Mouse (Mus musculus): ENCODE results near the gene Gm28308. TPM values are rescaled to one million over a fixed set of nuclear protein-coding genes. Genes with fewer than 3 reads are reported as not detected.

Gm28308 gene
- polyA plus RNA-seq, 1 experiment from 2014 or later = not detected

DNA sequence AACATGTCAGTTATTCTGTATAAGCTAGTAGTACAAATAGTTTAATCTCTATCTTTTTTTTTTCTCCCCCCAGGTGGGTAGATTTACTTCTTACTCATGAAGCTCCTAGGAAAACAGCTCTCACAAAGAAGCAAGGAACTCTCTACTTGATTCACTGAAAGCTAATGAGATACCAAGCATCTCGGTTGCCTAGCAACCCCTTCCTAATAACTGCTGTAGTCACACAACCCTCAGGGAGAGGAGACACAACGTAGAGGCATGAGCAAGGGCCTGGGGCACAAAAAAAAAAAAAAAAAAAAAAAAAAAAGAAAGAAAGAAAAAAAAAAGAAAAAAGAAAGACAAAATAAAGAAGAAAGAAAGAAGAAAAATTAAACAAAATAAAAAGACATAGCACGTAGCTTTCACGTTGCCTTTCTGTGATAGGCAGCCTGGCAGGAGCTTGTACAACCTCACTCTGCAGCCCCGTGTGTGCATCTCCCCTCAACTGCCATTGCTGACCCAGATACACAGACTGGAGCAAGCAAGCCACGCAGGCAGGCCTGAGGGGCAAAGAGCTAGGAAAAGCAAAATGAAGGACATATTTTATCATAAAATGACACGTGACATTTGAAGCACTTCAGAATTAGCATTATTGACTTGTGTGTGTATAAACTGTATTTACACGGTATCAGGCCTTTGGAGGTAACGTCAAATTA is 75.2 kb downstream of the Gm28308 start:
- no peaks in the 10 kb centered on the region for H3K36me3 ChIP-seq (ENCODE audit: insufficient read depth, low read length)
- H3K4me1 ChIP-seq (ENCODE audit: insufficient read depth, low read length) = no peaks in the 10 kb centered on the region
- no peaks in the 10 kb centered on the region for H3K9me3 ChIP-seq (ENCODE audit: low read length)
- H3K4me3 ChIP-seq (ENCODE audit: low read length) = no peak overlapping the region
- WGBS = 66% methylated on average over 9 of the region's 9 CpGs
- no peak overlapping the region for H3K27ac ChIP-seq (ENCODE audit: low read length)
- ATAC-seq (ENCODE audit: low FRiP score, low TSS enrichment) = no peak
- H3K27me3 ChIP-seq (ENCODE audit: insufficient read depth, low read length) = no peaks in the 10 kb centered on the region
- no peak overlapping the region for H3K4me2 ChIP-seq (replicated peaks; ENCODE audit: low read depth, low read length)
- H3K9ac ChIP-seq (replicated peaks; ENCODE audit: low read length) = no peak overlapping the region

DNA sequence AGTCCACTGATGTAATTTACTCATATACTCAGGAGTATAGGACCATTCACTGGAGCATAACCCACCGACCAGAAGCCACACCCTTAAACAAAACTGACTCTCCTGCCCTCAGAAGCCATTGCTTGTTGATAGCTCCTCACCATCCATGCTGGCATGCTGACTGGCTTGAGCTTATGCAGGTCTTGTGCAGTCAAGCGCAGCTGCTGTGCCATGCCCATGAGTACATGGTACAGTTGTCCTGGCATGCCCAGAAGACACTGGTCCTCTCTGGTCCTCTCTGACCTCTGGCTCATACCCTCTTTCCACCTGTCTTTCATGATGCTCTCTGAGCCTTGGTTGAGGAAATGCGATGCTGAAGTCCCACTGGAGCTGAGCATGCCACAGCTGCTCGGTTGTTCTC is 89.5 kb downstream of the Gm28308 start:
- Histone ChIP-seq H3K9ac (replicated peaks; ENCODE audit: low read length) (no peak overlapping the region), H3K27ac (ENCODE audit: low read length) (no peak overlapping the region), H3K36me3 (ENCODE audit: insufficient read depth, low read length) (no peaks in the 10 kb centered on the region), H3K4me3 (ENCODE audit: low read length) (no peak overlapping the region), H3K9me3 (ENCODE audit: low read length) (peaks cover 8% of the 10 kb centered on the region; the same call in 1 of the 2 replicates), H3K27me3 (ENCODE audit: insufficient read depth, low read length) (0 out of 2 replicates have a peak, but pooled peaks cover 2% of the 10 kb centered on the region), H3K4me2 (replicated peaks; ENCODE audit: low read depth, low read length) (no peak overlapping the region), H3K4me1 (ENCODE audit: insufficient read depth, low read length) (peaks cover 8% of the 10 kb centered on the region; the same call in 1 of the 2 replicates)
- ATAC-seq (ENCODE audit: low FRiP score, low TSS enrichment) = no peak
- WGBS = 70% methylated on average over 4 of the region's 4 CpGs

DNA sequence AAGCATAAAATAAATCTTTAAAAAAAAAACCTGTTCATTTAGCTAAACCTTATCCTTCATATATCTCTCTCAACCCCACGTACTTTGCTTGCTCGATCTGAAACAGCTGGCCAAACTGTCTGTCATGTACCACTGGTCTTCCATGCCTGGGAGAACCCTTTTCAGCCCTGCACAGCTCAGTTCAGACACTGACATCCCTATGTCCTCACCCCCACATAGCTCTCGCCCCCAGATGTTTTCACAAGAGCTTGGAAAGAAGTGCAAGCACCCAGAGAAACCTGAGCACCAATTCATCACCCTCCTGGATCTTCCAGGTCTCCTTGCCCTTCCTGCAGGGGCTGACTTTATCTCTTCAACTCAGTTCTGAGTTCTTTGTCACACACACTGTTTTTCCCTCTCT is 92.0 kb downstream of the Gm28308 start:
- no peak overlapping the region for H3K9ac ChIP-seq (replicated peaks; ENCODE audit: low read length)
- H3K4me2 ChIP-seq (replicated peaks; ENCODE audit: low read depth, low read length) = no peak overlapping the region
- no peaks in the 10 kb centered on the region for H3K9me3 ChIP-seq (ENCODE audit: low read length)
- ATAC-seq (ENCODE audit: low FRiP score, low TSS enrichment) = peak; percentile 61; the same call in 1 of the 2 replicates
- H3K4me1 ChIP-seq (ENCODE audit: insufficient read depth, low read length) = peaks cover 20% of the 10 kb centered on the region
- WGBS = 22% methylated on average over 3 of the region's 3 CpGs
- H3K36me3 ChIP-seq (ENCODE audit: insufficient read depth, low read length) = no peaks in the 10 kb centered on the region
- H3K27ac ChIP-seq (ENCODE audit: low read length) = no peak overlapping the region
- 0 out of 2 replicates have a peak, but pooled peaks cover 2% of the 10 kb centered on the region for H3K27me3 ChIP-seq (ENCODE audit: insufficient read depth, low read length)
- H3K4me3 ChIP-seq (ENCODE audit: low read length) = no peak overlapping the region

- no peak overlapping the region for H3K4me3 ChIP-seq (ENCODE audit: low read length)
- H3K36me3 ChIP-seq (ENCODE audit: insufficient read depth, low read length) = no peaks in the 10 kb centered on the region
- H3K27ac ChIP-seq (ENCODE audit: low read length) = no peak overlapping the region
- H3K9ac ChIP-seq (replicated peaks; ENCODE audit: low read length) = no peak overlapping the region
- WGBS = 20% methylated on average over 6 of the region's 6 CpGs
- no peak overlapping the region for H3K4me2 ChIP-seq (replicated peaks; ENCODE audit: low read depth, low read length)
- no peak for ATAC-seq (ENCODE audit: low FRiP score, low TSS enrichment)
- H3K4me1 ChIP-seq (ENCODE audit: insufficient read depth, low read length) = peaks cover 30% of the 10 kb centered on the region
- 0 out of 2 replicates have a peak, but pooled peaks cover 5% of the 10 kb centered on the region for H3K27me3 ChIP-seq (ENCODE audit: insufficient read depth, low read length)
- no peaks in the 10 kb centered on the region for H3K9me3 ChIP-seq (ENCODE audit: low read length)
Measured at GRCm38 (mm10) chr6:52118903-52119635, 94.1 kb downstream of the Gm28308 start.

- 26% methylated on average over 5 of the region's 5 CpGs for WGBS
Measured at GRCm38 (mm10) chr6:52115899-52116298, 97.2 kb downstream of the Gm28308 start.

More at GRCm38 (mm10) chr6:52115899-52116298, 97.2 kb downstream of the Gm28308 start:
- H3K4me2 ChIP-seq (replicated peaks; ENCODE audit: low read depth, low read length) = no peak overlapping the region
- 0 out of 2 replicates have a peak overlapping the region, but pooled peaks have one; percentile 2 for H3K9ac ChIP-seq (replicated peaks; ENCODE audit: low read length)
- no peak for ATAC-seq (ENCODE audit: low FRiP score, low TSS enrichment)
- H3K36me3 ChIP-seq (ENCODE audit: insufficient read depth, low read length) = no peaks in the 10 kb centered on the region
- no peaks in the 10 kb centered on the region for H3K9me3 ChIP-seq (ENCODE audit: low read length)
- H3K27me3 ChIP-seq (ENCODE audit: insufficient read depth, low read length) = 0 out of 2 replicates have a peak, but pooled peaks cover 5% of the 10 kb centered on the region
- no peak overlapping the region for H3K27ac ChIP-seq (ENCODE audit: low read length)
- no peak overlapping the region for H3K4me3 ChIP-seq (ENCODE audit: low read length)
- peaks cover 36% of the 10 kb centered on the region for H3K4me1 ChIP-seq (ENCODE audit: insufficient read depth, low read length)

MicroRNA genes within 50 kb of the gene (microRNA counts, 519-probe panel; counts per million panel counts)
- 4,694 counts per million, percentile 94 among the panel's probes with 10 or more counts for microRNA mmu-miR-196b

Small RNAs within 50 kb of the gene (microRNA-seq; reads per million reads assigned to microRNA genes)
- 26,028 reads per million, percentile 97 among the genes with 10 or more reads in this experiment for gene Mir196b

Other genes starting within 250 kb of the Gm28308 start
- 35.4 and 36.8 TPM in 2 replicates for gene Skap2, start 200.8 kb downstream of the Gm28308 start, polyA plus RNA-seq (2015; fragmentation: Nextera tagmentation; extraction: Ambion mirVana)
- gene Hoxa1, start 55.0 kb downstream of the Gm28308 start, polyA plus RNA-seq (2015; fragmentation: Nextera tagmentation; extraction: Ambion mirVana) = 0.81 and 0.82 TPM in 2 replicates
- 2.1 and 2.6 TPM in 2 replicates for gene Hoxa2, start 48.5 kb downstream of the Gm28308 start, polyA plus RNA-seq (2015; fragmentation: Nextera tagmentation; extraction: Ambion mirVana)
- 1.7 and 2.5 TPM in 2 replicates for gene 5730596B20Rik, start 35.8 kb downstream of the Gm28308 start, polyA plus RNA-seq (2015; fragmentation: Nextera tagmentation; extraction: Ambion mirVana)
- 1.2 and 1.4 TPM in 2 replicates for gene Hoxa4, start 21.6 kb downstream of the Gm28308 start, polyA plus RNA-seq (2015; fragmentation: Nextera tagmentation; extraction: Ambion mirVana)
- 9.0 and 9.5 TPM in 2 replicates for gene Hoxa5, start 8.8 kb downstream of the Gm28308 start, polyA plus RNA-seq (2015; fragmentation: Nextera tagmentation; extraction: Ambion mirVana)
- 2.9 and 3.8 TPM in 2 replicates for gene Hoxa6, start 4.6 kb downstream of the Gm28308 start, polyA plus RNA-seq (2015; fragmentation: Nextera tagmentation; extraction: Ambion mirVana)
- gene Hoxa3, start within 50 bp of the Gm28308 start, polyA plus RNA-seq (2015; fragmentation: Nextera tagmentation; extraction: Ambion mirVana) = 8.2 and 10.8 TPM in 2 replicates
- 25.7 and 27.5 TPM in 2 replicates for gene Hoxa7, start 8.5 kb upstream of the Gm28308 start, polyA plus RNA-seq (2015; fragmentation: Nextera tagmentation; extraction: Ambion mirVana)
- 56.6 and 56.8 TPM in 2 replicates for gene Hoxa9, start 17.8 kb upstream of the Gm28308 start, polyA plus RNA-seq (2015; fragmentation: Nextera tagmentation; extraction: Ambion mirVana)
- 147 and 154 TPM in 2 replicates for gene Hoxa10, start 27.5 kb upstream of the Gm28308 start, polyA plus RNA-seq (2015; fragmentation: Nextera tagmentation; extraction: Ambion mirVana)
- gene Hoxa11, start 32.5 kb upstream of the Gm28308 start, polyA plus RNA-seq (2015; fragmentation: Nextera tagmentation; extraction: Ambion mirVana) = 27.9 and 31.8 TPM in 2 replicates
- 0.15 TPM in 2 replicates for gene Hoxa13, start 47.5 kb upstream of the Gm28308 start, polyA plus RNA-seq (2015; fragmentation: Nextera tagmentation; extraction: Ambion mirVana)
- gene Evx1, start 100.2 kb upstream of the Gm28308 start, polyA plus RNA-seq (2015; fragmentation: Nextera tagmentation; extraction: Ambion mirVana) = not detected in 2 replicates